ENCODE assay signal across 8 mouse cellular contexts in the genomic region with DNA sequence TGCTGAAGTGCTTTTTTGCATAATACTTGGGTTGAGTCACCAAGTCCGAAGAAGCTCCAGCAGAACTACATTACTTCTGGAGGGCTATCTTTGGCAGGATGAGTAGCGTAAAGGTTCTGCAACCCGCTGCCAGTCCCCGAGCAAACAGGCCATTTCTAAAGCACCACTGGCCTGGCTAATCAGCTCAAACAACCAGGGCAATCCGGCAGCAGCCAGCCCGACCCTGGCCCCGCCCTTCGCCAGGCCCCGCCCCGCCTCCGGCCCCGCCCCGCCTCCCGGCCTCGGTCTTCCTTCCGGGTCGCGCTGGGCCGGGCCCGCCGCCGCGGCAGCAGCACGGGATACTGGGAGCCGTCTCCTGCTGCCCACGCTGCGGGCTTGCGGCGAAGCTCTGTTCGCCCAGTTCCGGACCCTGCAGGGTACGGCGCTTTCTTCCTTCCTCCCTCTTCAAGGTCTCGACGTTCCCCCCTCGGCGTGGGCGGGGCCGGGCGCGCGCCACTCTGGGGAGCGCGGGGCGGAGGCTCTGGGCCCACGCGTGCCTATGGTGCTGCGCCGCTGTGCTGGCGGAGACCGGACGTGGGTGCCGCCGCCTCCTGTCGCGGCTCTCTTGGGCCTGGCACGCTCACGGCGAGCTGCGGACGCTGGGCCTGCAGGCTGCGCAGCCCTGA. TPM values are rescaled to one million over a fixed set of nuclear protein-coding genes. Genes with fewer than 3 reads are reported as not detected.
DNase-seq lines count a peak whose midpoint lies in the region; ATAC-seq lines count a peak whose summit lies in the region.

Gene Fbxl4, plus strand, starts transcription at position 278 of the 665 bp plus-strand sequence.

- ATAC-seq in hindbrain, embryonic 15.5 days (ENCODE audit: low FRiP score, low read depth): peak; percentile 97

- peak within 1 kb of the TSS; percentile 77 for H3K9ac ChIP-seq in hindbrain, embryonic 15.5 days

- H3K4me2 ChIP-seq in hindbrain, embryonic 15.5 days: peak within 1 kb of the TSS; percentile 69

- H3K4me1 ChIP-seq in hindbrain, embryonic 15.5 days (replicated peaks): peaks cover 20% of the 10 kb centered on the region

- DNase-seq in R1 (ENCODE audit: low read depth, low spot score): peak; percentile 79
- peak; percentile 87 to 92 for DNase-seq in cerebellum, postnatal 25 days
- DNase-seq in frontal cortex, postnatal 36 days (ENCODE audit: low spot score in 2 of 2): peak; percentile 81 to 87
- peak; percentile 75 for DNase-seq in left cerebral cortex, adult 11 months (ENCODE audit: low spot score)
- DNase-seq in lung, postnatal 4 days: peak; percentile 88 to 93
- DNase-seq in retina, postnatal 7 days (ENCODE audit: low read depth, low spot score): peak; percentile 77
- DNase-seq in urinary bladder, adult 2 months (ENCODE audit: low spot score): peak; percentile 79

- peak within 1 kb of the TSS; percentile 69 for H3K4me3 ChIP-seq in hindbrain, embryonic 15.5 days

- under 1% methylated on average over 53 of the region's 62 CpGs for WGBS in hindbrain, embryonic 15.5 days

- H3K27me3 ChIP-seq in hindbrain, embryonic 15.5 days: no peaks in the 10 kb centered on the region

- H3K9me3 ChIP-seq in hindbrain, embryonic 15.5 days: no peaks in the 10 kb centered on the region

- peak within 1 kb of the TSS; percentile 92 for H3K27ac ChIP-seq in hindbrain, embryonic 15.5 days (replicated peaks)

- no peaks in the 10 kb centered on the region for H3K36me3 ChIP-seq in hindbrain, embryonic 15.5 days

RNA-seq across cellular contexts. Expression of gene Fbxl4, which starts in this region (rescaled TPM):
- polyA plus RNA-seq in hindbrain, embryonic 15.5 days (2015; fragmentation: Nextera tagmentation; extraction: Ambion mirVana): 16.4 and 16.7 TPM in 2 replicates
- polyA plus RNA-seq in urinary bladder, adult 2 months (2012; rRNA removed): 18.1 and 22.1 TPM in 2 replicates

Comparison
In these comparisons a context has a peak if more than half of its experiments do, and no peak if none do; other contexts are left out.
1. Peak in every context shown above with its lines: DNase-seq, ATAC-seq, H3K4me3 ChIP-seq and H3K27ac ChIP-seq.